Mouse (Mus musculus): ENCODE results near the gene Tmem40.

Gene Tmem40

DNA sequence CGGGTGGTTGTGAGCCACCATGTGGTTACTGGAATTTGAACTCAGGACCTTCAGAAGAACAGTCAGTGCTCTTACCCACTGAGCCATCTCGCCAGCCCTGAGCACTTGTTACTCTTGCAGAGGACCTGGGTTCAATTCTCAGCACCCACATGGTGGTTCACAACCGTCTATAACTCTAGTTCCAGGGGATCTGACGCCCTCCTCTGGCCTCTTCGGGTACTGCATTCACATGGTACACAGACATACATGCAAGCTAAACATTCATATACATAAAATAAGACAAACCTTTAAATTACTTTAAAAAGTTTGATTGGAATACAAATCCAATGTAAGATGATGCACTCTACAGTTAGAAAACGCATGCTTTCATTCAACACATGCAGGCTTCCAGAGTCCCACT is 10.0 kb upstream of the Tmem40 start:
- in situ Hi-C loops (cut with MboI; ENCODE audit: unreplicated experiment in 2 of 2), result loop anchor here (25.0 kb wide), 2 partner anchors 560 to 1685 kb away; no protein-coding TSS in a partner anchor

DNA sequence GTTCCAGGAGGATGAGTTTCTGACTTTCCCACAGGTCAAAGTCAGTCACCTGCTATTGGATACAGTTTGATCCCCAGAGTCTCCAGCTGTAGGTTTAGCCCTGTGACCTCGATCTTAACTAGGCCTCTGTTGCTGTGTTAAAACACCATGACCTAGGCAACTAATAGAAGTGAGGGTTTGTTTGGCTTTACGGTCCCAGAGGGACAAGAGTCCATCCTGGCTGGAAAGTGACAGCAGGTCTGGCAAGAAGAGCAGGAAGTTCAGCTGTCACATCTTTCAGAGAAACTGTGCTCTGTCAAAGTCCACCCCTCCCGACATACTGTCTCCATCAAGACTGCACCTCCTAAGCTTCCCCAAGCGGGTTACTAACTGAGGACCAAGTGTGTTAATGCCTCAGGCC is 8.6 kb upstream of the Tmem40 start:
- in situ Hi-C loops (cut with MboI; ENCODE audit: unreplicated experiment in 2 of 2), result loop anchor here (25.0 kb wide), 2 partner anchors 559 to 1684 kb away; no protein-coding TSS in a partner anchor

DNA sequence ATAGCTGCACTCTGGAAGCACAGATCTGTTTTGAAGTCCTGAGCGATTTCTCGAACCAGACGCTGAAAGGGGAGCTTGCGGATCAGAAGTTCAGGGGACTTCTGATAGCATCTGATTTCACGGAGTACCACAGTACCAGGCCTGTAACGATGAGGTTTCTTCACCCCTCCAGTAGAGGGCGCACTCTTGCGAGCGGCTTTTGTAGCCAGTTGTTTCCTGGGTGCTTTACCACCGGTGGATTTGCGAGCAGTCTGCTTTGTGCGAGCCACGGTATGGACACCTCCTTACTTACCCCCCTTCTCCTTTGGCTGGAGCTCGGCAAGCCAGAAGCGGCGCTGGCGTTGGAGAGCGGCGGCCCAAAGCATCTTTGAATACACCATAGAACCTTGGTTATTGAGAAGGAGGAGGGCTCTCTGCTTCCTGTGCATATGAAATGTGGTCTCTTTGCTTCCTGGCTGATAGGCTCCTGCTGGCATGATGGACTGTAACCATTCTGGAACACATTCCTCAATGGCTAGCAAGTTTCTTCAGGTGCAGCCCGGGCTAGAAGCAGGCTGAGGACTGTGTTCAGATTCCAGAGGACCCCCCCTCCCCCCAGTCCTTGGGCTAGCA is 8.0 kb upstream of the Tmem40 start:
- in situ Hi-C loops (cut with MboI; ENCODE audit: unreplicated experiment in 2 of 2), result loop anchor here (25.0 kb wide), 2 partner anchors 558 to 1683 kb away; no protein-coding TSS in a partner anchor

DNA sequence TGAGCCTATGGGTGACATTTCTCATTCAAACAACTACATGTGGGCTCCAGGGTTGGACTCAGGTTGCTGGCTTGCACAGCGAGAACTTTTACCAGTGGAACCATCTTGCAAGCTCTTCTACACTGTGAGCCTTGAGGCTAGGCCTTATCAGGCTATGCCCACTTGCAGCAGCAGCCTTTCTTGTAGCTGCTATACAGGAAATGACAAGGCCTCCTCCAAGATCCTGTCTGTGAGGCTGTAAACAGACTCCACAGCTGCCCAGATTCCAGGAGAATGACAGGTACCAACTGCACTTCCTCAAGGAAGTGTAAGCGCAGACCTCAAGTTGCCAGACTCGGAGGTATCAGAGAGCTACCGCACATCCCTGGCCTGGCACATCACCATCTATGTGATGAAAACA is 6.0 kb upstream of the Tmem40 start:
- in situ Hi-C loops (cut with MboI; ENCODE audit: unreplicated experiment in 2 of 2), result loop anchor here (10.0 to 25.0 kb wide), 3 partner anchors 543 to 1681 kb away; partner anchors contain the start of gene Gm17482 (in 1 of the 2)

DNA sequence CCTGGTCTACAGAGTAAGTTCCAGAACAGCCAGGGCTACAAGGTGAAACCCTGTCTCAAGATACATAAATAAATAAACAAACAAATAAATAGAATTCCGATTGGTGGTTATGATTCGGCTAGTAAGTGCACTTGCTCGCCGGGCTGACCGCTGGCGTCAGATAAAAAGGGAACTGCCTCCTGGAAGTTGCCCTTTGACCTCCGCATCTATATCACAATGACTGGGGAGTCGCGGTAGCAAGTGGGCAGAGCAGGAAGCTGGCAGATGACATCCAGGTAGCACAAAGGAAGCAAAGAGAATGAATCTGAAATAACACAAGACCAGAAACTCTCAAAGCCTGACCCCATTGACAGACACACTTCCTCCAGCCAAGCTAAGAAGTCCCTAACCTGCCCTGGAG is 5.1 kb upstream of the Tmem40 start:
- in situ Hi-C loops (cut with MboI; ENCODE audit: unreplicated experiment in 2 of 2), result loop anchor here (10.0 to 25.0 kb wide), 3 partner anchors 543 to 1680 kb away; partner anchors contain the start of gene Gm17482 (in 1 of the 2)

DNA sequence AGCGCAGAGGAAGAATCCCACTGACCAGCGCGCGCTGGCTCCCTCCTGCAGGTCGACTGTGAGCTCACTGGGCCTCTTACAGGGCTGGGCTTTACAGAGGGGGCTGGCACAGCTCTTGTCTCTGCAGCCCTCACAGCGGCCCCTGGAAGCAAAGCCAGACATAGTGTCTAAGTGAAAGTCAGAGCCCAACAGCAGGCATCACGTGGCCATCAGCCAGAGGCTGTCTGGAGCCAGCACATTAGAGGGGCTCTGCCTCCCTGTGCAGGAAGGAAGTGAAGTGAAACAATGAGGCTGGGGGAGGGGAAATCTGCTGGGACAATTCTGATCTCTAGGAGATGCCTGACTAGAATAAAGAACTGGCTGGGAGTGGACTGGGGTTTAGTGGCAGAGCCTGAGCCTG is 2.0 kb upstream of the Tmem40 start:
- in situ Hi-C loops (cut with MboI; ENCODE audit: unreplicated experiment in 2 of 2), result loop anchor here (10.0 to 25.0 kb wide), 3 partner anchors 539 to 1677 kb away; partner anchors contain the start of gene Gm17482 (in 1 of the 2)

DNA sequence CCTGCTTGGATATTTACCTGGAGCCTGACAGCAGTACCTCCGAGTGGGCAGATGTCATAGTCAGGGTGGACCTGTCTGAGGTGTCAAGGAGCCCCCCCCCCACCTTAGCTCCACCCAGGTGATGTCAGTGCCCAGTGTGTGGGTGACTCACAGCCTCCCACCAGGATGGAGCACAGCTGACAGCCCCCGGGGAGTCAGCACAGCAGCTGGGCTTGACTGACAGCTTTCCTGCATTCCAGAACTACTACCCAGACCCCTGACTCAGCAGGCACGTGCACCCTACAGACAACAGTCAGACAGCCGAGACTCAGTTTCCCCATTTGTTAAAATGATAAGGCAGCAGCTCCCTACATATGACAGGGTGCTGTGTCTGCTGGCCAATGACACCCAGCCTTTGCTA is 1.2 kb downstream of the Tmem40 start:
- in situ Hi-C loops (cut with MboI; ENCODE audit: unreplicated experiment in 2 of 2), result loop anchor here (10.0 to 25.0 kb wide), 3 partner anchors 536 to 1674 kb away; partner anchors contain the start of gene Gm17482 (in 1 of the 2)

DNA sequence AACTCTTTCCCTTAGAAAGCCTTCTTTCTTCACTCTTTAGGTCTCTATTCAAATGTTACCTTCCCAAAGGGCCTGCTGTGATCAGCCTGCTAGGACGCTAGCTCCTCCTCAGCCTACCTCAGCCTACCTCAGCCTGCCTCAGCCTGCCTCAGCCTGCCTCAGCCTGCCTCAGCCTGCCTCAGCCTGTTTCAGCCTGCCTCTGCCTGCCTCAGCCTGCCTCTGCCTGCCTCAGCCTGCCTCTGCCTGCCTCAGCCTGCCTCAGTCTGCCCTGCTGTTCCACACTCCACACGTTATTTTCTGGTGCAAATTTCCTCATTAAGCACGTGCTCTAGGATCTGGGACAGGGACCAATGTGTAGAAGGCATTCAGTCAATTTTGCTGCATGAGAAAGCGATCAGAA is 2.1 kb downstream of the Tmem40 start:
- in situ Hi-C loops (cut with MboI; ENCODE audit: unreplicated experiment in 2 of 2), result loop anchor here (10.0 to 25.0 kb wide), 3 partner anchors 535 to 1673 kb away; partner anchors contain the start of gene Gm17482 (in 1 of the 2)

DNA sequence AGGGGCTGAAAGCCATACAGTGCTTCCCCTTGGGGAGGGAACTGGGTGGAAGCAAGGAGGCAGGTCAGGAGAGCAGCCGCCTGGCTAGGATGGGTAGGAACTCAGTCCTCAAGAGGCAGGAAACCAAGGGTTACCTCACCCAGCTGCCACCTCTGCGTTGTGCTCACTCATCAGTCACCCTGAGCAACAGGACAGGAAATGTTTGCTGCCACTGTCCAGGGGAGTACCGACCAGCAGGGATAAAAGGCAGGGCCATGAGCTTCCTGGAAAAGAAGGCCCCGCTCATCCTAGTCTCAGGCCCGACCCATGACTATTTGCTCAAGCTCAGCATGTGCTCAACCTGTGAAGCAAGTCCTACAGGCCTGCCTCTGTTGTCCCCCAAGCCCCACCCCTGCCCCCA is 2.7 kb downstream of the Tmem40 start:
- in situ Hi-C loops (cut with MboI; ENCODE audit: unreplicated experiment in 2 of 2), result loop anchor here (25.0 kb wide), 2 partner anchors 547 to 1672 kb away; no protein-coding TSS in a partner anchor

DNA sequence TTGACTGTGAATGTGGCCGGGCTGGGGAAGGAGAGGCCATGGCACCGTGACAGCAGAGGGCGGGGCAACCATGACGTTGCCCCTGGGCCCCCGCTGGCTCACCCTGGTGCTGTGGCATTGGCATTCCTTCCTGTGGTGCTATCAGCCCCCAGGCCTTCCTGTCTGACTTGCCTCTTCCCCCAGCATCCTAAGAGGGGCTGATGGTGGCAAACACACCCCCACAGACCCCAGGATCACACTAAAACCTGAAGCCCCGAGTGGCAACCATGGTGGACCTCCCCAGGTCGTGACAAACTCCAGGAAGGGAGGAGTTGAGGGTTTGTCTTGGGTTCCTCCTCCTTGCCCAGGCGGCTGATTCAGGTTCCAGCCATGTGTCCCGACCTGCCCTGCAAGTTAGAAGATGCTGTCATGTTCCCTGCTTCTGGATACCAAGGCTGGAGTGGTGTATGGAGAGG is 3.2 kb downstream of the Tmem40 start:
- in situ Hi-C loops (cut with MboI; ENCODE audit: unreplicated experiment in 2 of 2), result loop anchor here (25.0 kb wide), 2 partner anchors 547 to 1672 kb away; no protein-coding TSS in a partner anchor

DNA sequence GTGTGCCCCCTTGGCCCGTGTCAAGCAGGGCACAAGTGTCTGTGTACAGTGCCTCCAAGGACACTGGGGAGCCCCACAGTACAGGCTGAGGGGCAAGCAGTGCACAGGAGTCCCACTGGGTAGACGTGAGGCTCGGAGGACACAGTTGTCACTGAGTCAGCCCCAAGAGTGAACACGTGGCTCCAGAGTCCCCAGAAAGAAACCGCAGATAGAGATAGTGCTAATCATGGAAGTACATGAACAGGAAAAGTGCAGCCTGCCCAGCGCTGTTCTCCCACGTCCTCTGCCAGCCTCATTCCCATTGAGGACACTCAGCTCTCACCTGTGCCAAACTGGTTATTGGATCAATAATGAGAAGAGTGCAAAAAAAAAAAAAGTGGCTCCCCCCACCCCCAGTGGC is 6.7 kb downstream of the Tmem40 start:
- in situ Hi-C loops (cut with MboI; ENCODE audit: unreplicated experiment in 2 of 2), result loop anchor here (25.0 kb wide), 2 partner anchors 543 to 1668 kb away; no protein-coding TSS in a partner anchor

DNA sequence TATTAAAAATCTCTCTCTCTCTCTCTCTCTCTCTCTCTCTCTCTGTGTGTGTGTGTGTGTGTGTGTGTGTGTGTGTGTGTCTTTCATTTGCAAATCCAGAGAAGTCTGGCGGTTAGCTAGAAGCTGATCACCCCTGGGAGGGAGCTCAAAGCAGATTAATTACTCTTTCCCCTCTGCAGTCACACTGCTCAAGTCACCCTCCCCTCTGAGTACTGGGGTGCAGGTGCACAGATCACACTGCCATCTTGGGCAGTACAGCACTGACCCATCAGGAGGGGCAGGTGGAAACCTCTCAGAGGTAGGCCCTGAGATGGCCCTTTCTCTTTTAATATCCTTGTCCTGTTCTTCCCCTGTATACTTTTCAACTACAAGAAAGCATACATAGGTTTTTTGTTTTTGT is 15.9 kb downstream of the Tmem40 start:
- in situ Hi-C loops (cut with MboI; ENCODE audit: unreplicated experiment in 2 of 2), result no loop called here

DNA sequence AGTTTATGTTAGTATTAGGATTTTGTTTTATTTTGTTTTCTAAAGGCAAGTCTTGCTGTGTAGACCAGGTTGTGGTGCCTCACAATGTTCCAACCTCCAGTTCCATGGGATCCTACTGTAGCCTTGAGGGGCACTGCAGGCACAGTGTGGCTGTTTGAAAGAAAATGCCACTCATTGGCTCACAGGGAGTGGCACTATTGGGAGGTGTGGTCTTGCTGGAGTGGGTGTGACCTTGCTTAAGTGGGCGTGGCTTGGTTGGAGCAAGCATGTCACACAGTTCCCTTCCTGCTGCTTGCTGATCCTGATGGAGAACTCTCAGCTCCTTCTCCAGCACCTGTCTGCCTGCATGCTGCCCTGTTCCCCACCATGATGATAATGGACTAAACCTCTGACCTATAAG is 18.6 kb downstream of the Tmem40 start:
- in situ Hi-C loops (cut with MboI; ENCODE audit: unreplicated experiment in 2 of 2), result no loop called here

DNA sequence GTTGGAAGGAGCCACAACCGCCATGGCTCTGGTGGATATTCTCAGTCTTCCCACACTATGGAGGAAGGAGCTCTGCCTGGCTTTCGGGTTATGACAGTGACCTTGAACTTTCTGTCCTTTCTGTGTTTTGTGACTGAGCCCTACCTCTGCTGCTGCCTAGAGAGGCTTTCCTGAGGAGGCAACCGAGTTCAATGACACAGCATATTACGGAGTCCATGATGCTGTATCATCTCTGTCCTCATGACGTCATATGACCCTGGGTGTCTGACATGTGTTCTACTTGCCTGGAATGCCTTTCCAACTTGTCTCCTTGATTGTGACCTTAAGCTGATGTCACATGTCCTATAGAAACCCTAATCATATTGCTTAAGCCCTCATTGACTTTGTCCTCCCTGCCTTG is 23.2 kb downstream of the Tmem40 start:
- in situ Hi-C loops (cut with MboI; ENCODE audit: unreplicated experiment in 2 of 2), result no loop called here

DNA sequence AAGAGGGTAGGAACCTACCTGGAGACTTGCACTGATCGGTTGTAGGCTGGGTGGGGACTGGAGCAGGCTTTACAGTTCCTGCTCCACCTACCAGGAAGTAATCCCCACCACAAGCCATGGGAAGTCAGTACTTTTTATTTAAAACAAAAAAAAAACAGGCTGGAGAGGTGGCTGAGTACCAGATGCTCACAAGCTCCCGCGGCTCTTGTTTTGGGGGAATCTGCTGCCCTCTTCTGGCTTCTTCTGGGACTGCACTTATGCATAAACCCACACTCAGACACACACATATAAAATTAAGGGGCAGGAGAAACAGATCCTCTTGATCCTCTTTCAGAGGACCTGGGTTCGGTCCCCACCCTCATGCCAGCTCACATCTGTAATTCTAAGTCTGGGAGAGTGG is 27.3 kb downstream of the Tmem40 start:
- in situ Hi-C loops (cut with MboI; ENCODE audit: unreplicated experiment in 2 of 2), result no loop called here

DNA sequence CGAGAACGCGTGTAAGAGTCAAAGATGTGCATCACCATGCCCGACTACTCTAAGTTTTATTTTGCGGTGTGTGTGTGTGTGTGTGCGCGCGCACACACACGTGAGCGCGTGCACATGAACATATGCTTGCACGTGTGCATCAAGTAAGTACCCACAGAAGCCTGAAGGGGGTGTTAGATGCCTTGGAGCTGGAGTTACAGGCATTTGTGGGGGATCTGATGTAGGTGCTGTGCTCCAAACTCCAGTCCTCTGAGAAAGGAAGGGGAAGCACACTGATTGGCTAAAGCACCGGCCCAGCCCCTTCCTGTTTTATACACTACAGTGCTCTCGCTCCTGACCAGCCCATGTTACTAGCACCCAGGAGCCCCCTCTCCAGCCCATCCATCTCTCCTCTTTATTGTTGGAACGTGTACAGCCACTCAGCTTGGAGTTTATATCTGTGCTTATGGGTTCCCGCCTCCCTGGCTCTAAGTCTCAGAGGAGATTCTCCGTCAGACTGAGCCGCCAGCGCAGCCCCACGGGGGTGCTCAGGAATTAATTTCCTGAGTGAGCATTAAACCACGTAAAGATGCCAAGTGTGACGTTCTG is 29.8 kb downstream of the Tmem40 start:
- in situ Hi-C loops (cut with MboI; ENCODE audit: unreplicated experiment in 2 of 2), result no loop called here

DNA sequence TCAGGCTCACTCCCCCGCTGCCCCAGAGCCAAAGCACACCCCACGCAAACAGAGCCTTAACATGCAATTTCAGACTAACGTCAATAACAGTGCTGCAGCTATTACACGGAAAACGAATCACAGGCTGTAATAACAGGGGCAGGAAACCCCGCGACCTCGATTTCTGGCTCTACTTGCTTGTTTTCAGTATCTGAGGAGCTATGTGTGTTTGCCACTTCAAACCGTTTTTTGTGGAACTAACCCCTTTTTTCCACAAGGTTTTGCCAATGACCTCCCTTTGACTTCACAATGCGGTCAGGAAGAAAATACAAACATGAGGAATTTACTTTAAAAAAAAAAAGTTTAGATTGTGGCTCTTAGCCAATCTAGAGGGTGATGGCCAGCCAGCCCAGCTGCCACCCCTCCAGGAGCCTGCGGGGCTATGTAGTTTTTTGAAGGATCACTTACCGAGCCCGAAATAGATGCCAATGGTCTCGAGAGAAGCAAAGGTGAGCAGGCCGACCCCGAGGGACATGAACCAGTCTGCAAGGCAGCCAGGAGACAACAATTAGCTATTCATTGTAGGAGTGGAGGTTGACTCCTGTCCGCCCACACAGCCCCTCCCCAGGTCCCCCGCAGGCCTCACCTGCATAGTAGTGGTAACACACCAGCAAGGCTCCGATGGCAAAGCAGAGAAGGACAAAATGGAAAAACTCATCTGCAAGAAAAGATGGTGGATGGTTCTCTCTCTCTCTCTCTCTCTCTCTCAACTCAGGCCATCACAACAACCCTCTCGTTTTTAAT is 31.5 kb downstream of the Tmem40 start:
- in situ Hi-C loops (cut with MboI; ENCODE audit: unreplicated experiment in 2 of 2), result no loop called here

DNA sequence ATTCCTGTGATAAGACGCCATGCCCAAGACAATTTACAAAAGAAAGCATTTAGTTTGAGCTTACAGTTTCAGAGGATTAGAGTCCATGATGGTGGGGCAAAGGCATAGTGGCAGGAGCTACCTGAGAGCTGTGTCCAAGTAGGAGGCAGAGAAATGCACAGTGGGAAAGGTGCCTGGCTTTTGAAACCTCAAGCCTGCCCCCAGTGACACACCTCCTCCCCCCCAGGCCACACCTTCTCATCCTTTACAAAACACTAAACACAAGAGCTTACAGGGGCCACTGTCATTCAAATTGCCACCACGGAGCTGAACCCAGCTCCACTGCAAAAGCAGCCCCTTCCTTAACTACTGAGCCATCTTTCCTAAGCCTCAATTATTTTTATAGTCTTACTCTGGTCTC is 34.6 kb downstream of the Tmem40 start:
- in situ Hi-C loops (cut with MboI; ENCODE audit: unreplicated experiment in 2 of 2), result loop anchor here in 1 of 2 experiments (10.0 kb wide), 1 partner anchor 127 kb away; the partner anchor contains the start of genes Ift122 and Mbd4

DNA sequence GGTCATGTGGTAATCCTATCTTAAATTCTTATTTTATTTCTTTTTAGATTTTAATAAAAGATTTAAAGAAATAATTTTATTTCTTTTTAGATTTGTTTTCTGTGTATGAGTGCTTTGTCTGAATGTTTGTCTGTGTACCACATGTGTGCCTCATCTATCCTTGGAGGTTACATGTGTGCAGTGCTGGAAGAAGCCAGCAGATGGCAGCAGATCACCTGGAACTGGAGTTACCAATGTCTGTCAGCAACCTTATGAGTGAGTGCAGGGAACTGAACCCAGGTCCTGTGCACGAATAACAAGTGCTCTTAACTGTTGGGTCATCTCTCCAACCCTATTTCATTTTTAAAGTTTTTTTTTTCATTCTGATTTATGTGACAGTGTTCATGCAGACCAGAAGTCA is 35.1 kb downstream of the Tmem40 start:
- in situ Hi-C loops (cut with MboI; ENCODE audit: unreplicated experiment in 2 of 2), result loop anchor here in 1 of 2 experiments (10.0 kb wide), 1 partner anchor 128 kb away; the partner anchor contains the start of genes Ift122 and Mbd4

DNA sequence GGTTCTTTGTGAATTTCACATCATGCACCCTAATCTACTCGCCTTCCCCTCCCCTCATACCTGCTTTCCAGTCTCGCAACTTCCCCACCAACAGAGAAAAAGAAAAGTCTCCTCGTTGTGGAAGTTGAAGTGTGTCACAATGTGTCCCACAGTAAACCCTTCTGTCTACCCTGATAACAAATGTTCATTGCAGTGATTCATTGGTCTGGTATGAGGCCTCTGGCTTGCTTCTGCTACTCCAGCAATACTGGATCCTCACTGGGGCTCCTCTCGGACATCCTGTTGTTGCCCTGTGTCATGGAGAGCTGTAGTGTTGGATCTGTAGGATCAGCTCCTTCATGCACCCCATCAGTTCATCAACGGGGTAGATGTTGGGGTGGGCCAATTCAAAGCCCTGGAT is 40.0 kb downstream of the Tmem40 start:
- in situ Hi-C loops (cut with MboI; ENCODE audit: unreplicated experiment in 2 of 2), result loop anchor here (5.0 to 10.0 kb wide), 3 partner anchors 133 to 175 kb away; partner anchors contain the start of genes Ift122 (in 1 of the 2) and Mbd4 (in 1 of the 2)

Data from v-Abl transformed pro-B cells (cell line).